15 mouse cellular contexts compared by ENCODE assay signal in genomic region chr4:148001866-148002265, GRCm38 (mm10). TPM values are rescaled to one million over a fixed set of nuclear protein-coding genes. Genes with fewer than 3 reads are reported as not detected.
A peak's percentile ranks its signal among the peaks of the same experiment; 100 is the strongest.
DNase-seq lines count a peak whose midpoint lies in the region; ATAC-seq and TF ChIP-seq lines count a peak whose summit lies in the region.
"Had no signal": no experiment of that assay in that cellular context is flagged by ENCODE, and none has a peak within 500 bp of the region (broad histone marks: within the 10 kb centered on the region; RNA-seq: fewer than 3 reads in every experiment).

No protein-coding gene starts in this region.

- H3K36me3 ChIP-seq in heart, embryonic 13.5 days = peaks cover 31% of the 10 kb centered on the region
- H3K36me3 ChIP-seq in limb, embryonic 14.5 days (ENCODE audit: control insufficient read depth, insufficient read depth, low read length) = peaks cover 27% of the 10 kb centered on the region

- no peak for TF ChIP-seq POLR2A in limb, embryonic 14.5 days (IDR thresholded peaks at IDR 0.05; ENCODE audit: borderline replicate concordance, extremely low read depth, insufficient read depth, insufficient read length)

- peak overlapping the region; percentile 29 for H3K4me2 ChIP-seq in heart, embryonic 13.5 days
- no peak overlapping the region for H3K4me2 ChIP-seq in limb, embryonic 14.5 days (replicated peaks; ENCODE audit: low read depth, low read length, severe bottlenecking)

- peaks cover 8% of the 10 kb centered on the region; the same call in 1 of the 2 replicates for H3K27me3 ChIP-seq in heart, embryonic 13.5 days (replicated peaks)
- no peaks in the 10 kb centered on the region for H3K27me3 ChIP-seq in limb, embryonic 14.5 days (ENCODE audit: control insufficient read depth, insufficient read depth, low read length)

- DNase-seq in heart, postnatal 25 days (ENCODE audit: low spot score) = no peak
- peak; percentile 44 for DNase-seq in 3T3-L1 (ENCODE audit: low read depth, low spot score)
- peak; percentile 59 for DNase-seq in NIH3T3 (ENCODE audit: low read depth)
- peak; percentile 28 for DNase-seq in limb, embryonic 14.5 days (ENCODE audit: low spot score)
- DNase-seq in cerebellum, postnatal 25 days = no peak
- DNase-seq in adrenal gland, adult (ENCODE audit: inconsistent age in 2 of 2, low spot score in 1 of 2) = no peak
- DNase-seq: cerebellum, postnatal 10 days; gastrocnemius, postnatal 14 days; kidney, adult 9 months; layer of hippocampus, postnatal 36 days; liver had no signal

- 30% methylated on average over 8 of the region's 8 CpGs for WGBS in heart, embryonic 13.5 days
- 46% methylated on average over 8 of the region's 8 CpGs for WGBS in limb, embryonic 14.5 days

- H3K4me3 ChIP-seq in heart, embryonic 13.5 days = peak overlapping the region; percentile 37
- H3K4me3 ChIP-seq in limb, embryonic 14.5 days (replicated peaks; ENCODE audit: low read length) = no peak overlapping the region
- H3K4me3 ChIP-seq: erythroblast, embryonic 14.5 days had no signal

- H3K9ac ChIP-seq in heart, embryonic 13.5 days = 0 out of 2 replicates have a peak overlapping the region, but pooled peaks have one; percentile 61
- no peak overlapping the region for H3K9ac ChIP-seq in limb, embryonic 14.5 days (ENCODE audit: low read depth, low read length, severe bottlenecking)

- no peak for ATAC-seq in heart, embryonic 13.5 days (ENCODE audit: extremely low read depth, insufficient number of reproducible peaks, low FRiP score, low TSS enrichment)
- no peak for ATAC-seq in limb, embryonic 14.5 days (ENCODE audit: low FRiP score, low read depth)
- no peak for ATAC-seq in cerebellum, adult (ENCODE audit: insufficient number of reproducible peaks, low FRiP score, low TSS enrichment)

- no peaks in the 10 kb centered on the region for H3K9me3 ChIP-seq in heart, embryonic 13.5 days
- H3K9me3 ChIP-seq in limb, embryonic 14.5 days (ENCODE audit: control insufficient read depth, low read length) = no peaks in the 10 kb centered on the region

- intact Hi-C loops in heart, postnatal 25 days (cut with DNase I) = no loop called here

- H3K4me1 ChIP-seq in heart, embryonic 13.5 days = peaks cover 19% of the 10 kb centered on the region
- no peaks in the 10 kb centered on the region for H3K4me1 ChIP-seq in limb, embryonic 14.5 days (ENCODE audit: control insufficient read depth, insufficient read depth, low read length)

- H3K27ac ChIP-seq in heart, embryonic 13.5 days (replicated peaks) = no peak overlapping the region
- H3K27ac ChIP-seq in limb, embryonic 14.5 days (replicated peaks; ENCODE audit: low read depth, low read length) = no peak overlapping the region

RNA-seq across cellular contexts. Expression of gene Nppa, which starts 1.3 kb away (rescaled TPM):
- polyA plus RNA-seq in heart, embryonic 13.5 days (2015; fragmentation: Nextera tagmentation; extraction: Ambion mirVana) = 4,587 and 5,670 TPM in 2 replicates
- total RNA-seq in heart, postnatal 25 days (2021) = 1,000 to 10,000 TPM; 2,183 to 2,475 TPM
- polyA plus RNA-seq in limb, embryonic 14.5 days (2012; rRNA removed) = 0.33 TPM in 1 of 2 replicates, not detected in the other
- polyA plus RNA-seq in limb, embryonic 14.5 days (2014; fragmentation: Nextera tagmentation; extraction: Ambion mirVana) = 0.87 and 1.0 TPM in 2 replicates
- total RNA-seq: gastrocnemius, postnatal 14 days; layer of hippocampus, postnatal 36 days had no signal
- polyA plus RNA-seq: erythroblast, embryonic 14.5 days had no signal

RNA-seq across cellular contexts. Expression of gene Nppb, which starts 16.3 kb away (rescaled TPM):
- 187 and 230 TPM in 2 replicates for polyA plus RNA-seq in heart, embryonic 13.5 days (2015; fragmentation: Nextera tagmentation; extraction: Ambion mirVana)
- 100 to 1,000 TPM; 169 to 448 TPM for total RNA-seq in heart, postnatal 25 days (2021)
- polyA plus RNA-seq in limb, embryonic 14.5 days (2012; rRNA removed) = 0.11 TPM in 1 of 2 replicates, not detected in the other
- 0.44 TPM in 1 of 2 replicates, not detected in the other for polyA plus RNA-seq in limb, embryonic 14.5 days (2014; fragmentation: Nextera tagmentation; extraction: Ambion mirVana)
- total RNA-seq: gastrocnemius, postnatal 14 days; layer of hippocampus, postnatal 36 days had no signal
- polyA plus RNA-seq: erythroblast, embryonic 14.5 days; stomach, embryonic 16.5 days had no signal

RNA-seq across cellular contexts. Expression of gene Clcn6, which starts 36.8 kb away (rescaled TPM):
- polyA plus RNA-seq in heart, embryonic 13.5 days (2015; fragmentation: Nextera tagmentation; extraction: Ambion mirVana) = 5.8 and 6.5 TPM in 2 replicates
- total RNA-seq in heart, postnatal 25 days (2021) = 1 to 10 TPM; 8.6 to 8.7 TPM
- polyA plus RNA-seq in limb, embryonic 14.5 days (2012; rRNA removed) = 22.5 and 28.1 TPM in 2 replicates
- polyA plus RNA-seq in limb, embryonic 14.5 days (2014; fragmentation: Nextera tagmentation; extraction: Ambion mirVana) = 5.2 and 6.9 TPM in 2 replicates

RNA-seq across cellular contexts. Expression of gene Mthfr, which starts 37.0 kb away (rescaled TPM):
- 11.4 and 11.7 TPM in 2 replicates for polyA plus RNA-seq in heart, embryonic 13.5 days (2015; fragmentation: Nextera tagmentation; extraction: Ambion mirVana)
- total RNA-seq in heart, postnatal 25 days (2021) = 10 to 100 TPM in 1 of 2 experiments, 1 to 10 TPM in 1; 9.7 to 11.3 TPM
- 37.4 and 44.8 TPM in 2 replicates for polyA plus RNA-seq in limb, embryonic 14.5 days (2012; rRNA removed)
- 18.9 and 21.0 TPM in 2 replicates for polyA plus RNA-seq in limb, embryonic 14.5 days (2014; fragmentation: Nextera tagmentation; extraction: Ambion mirVana)

Comparison
In these comparisons a context has a peak if more than half of its experiments do, and no peak if none do; other contexts are left out.
1. DNase-seq: peak in 3T3-L1 (single experiment), NIH3T3 (single experiment) and limb, embryonic 14.5 days (single experiment); none in heart, postnatal 25 days (single experiment), cerebellum, postnatal 25 days (0 of 2) and adrenal gland, adult (0 of 2).
2. RNA of gene Nppa, which starts 1.3 kb away (polyA plus RNA-seq): 4,587 to 5,670 TPM in heart, embryonic 13.5 days; 0.33 to 1.0 TPM in limb, embryonic 14.5 days; every median in the first group is over 1,000 times any median in the second.
3. RNA of gene Nppb, which starts 16.3 kb away (polyA plus RNA-seq): 187 to 230 TPM in heart, embryonic 13.5 days; 0.11 to 0.44 TPM in limb, embryonic 14.5 days; every median in the first group is over 100 times any median in the second.